Mouse (Mus musculus) layer of hippocampus, adult 18-20 months (tissue): ENCODE data around the gene Ergic2. TPM values are rescaled to one million over a fixed set of nuclear protein-coding genes. Genes with fewer than 3 reads are reported as not detected.

Experiments used
- DNase-seq, 2 experiments: peaks; one replicate each; pipeline ENCODE4 v3.0.0; 2022; ENCODE audit warnings: low spot score in 2 of 2
- long read RNA-seq: library from polyadenylated mRNA; stranded (forward); transcript quantifications from one replicate; pipeline ENCODE4 v2.0.0, GENCODE M21; 2021
- total RNA-seq, 2 experiments: library from RNA; stranded (reverse); gene quantifications; 2 replicates each; pipeline ENCODE4 v1.2.3; 2021

Ergic2 gene
- total RNA-seq: 10 to 100 TPM; 60.2 to 61.9 TPM
- long read RNA-seq, full-length matches to known transcripts: 69 of 84 reads
- long read RNA-seq, partial matches to known transcripts: 1 of 84 reads
- long read RNA-seq, other reads (novel, unspliced or antisense): 14 of 84 reads

DNA sequence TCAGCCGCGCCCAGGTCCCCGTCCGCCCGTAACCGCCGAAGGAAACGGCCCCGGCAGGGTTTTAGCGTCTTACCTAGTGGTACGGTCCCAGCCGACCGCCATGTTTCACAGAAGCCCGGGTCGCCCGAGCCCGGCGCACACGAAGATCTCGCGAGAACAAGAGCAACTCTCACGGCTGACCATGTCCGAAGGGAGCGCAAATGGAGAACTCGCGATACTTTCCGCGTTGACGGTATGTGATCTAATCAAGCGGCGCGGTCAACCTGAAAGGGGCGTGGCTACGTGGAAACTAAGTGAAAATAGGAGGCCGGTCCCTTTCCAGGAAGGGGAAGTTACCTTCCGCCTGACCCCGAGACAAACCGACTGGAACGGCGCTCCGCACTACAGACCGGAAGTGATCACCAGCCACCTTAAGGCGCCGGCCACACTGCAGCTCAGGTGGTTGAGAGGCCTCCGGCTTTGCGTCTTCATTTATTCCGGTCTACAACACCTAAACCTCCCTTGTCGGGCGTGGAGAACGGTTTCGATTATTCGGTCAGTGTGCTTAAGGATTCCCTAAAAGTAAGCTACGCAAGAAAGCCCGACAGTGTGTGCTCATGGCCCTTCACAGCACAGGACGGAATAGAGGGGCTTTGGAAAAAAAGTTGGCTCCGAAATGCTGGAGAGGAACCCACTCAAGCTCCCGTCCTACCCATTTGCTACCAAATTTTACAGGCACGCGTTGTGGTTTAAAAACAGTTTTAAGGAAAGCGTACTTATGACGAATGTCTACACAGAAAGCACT, at the start of gene Ergic2:
Gene Ergic2, minus strand, starts transcription at position 478 of the 784 bp plus-strand sequence.
- DNase-seq: peak; percentile 95 to 99

DNA sequence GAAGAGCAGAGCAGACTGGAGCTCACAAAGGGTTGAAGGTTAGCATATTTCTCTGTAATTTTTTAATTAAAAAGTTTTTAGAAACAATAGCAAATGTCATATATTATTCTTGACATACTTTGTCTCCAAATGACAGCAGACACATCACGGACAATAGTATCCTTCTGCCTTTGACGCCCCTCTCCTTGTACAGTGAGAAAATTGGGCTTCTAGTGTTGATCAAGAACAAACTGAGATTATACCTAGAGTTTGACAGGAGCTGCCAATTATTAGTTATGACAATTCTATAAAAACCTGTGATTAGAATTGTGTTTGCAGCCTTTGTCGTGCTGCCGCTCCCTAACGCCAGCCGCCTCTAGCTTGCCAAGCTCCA, 48.5 kb upstream of the Ergic2 start:
- no peak for DNase-seq

DNA sequence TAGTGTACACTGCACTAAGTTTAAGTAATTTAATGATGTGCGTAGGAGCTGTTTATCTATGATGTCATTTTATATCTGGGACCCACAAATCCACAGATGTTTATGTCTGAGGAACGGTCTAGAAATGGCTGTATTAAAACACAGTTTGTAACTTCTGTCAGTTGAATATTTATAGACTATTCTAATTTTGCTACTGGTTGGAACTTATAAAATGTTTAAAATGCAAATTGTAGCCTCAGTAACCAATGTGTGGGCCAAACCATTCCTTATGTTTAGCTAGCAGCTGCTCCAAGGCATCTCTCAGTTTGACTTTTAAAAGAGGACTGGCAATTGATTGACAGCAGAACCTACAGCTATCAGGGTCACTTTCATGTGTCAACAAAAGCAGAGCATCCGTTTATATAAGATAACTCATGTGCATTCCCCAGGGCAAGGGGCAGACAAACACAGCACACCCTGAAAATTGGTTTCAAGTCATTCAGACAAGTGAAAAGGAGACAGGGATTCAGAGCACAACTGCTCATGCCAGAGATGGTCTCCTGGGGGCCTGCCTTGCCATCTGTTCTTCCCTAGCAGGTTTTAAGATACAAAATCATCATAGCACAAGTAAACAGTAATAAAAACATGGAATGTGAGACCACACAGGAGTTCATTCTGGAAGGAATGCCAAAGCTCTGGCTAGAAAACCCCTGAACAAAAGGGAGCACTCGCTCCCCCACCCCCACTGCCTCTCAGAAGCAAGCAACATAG, 48.0 kb upstream of the Ergic2 start:
- DNase-seq: no peak

DNA sequence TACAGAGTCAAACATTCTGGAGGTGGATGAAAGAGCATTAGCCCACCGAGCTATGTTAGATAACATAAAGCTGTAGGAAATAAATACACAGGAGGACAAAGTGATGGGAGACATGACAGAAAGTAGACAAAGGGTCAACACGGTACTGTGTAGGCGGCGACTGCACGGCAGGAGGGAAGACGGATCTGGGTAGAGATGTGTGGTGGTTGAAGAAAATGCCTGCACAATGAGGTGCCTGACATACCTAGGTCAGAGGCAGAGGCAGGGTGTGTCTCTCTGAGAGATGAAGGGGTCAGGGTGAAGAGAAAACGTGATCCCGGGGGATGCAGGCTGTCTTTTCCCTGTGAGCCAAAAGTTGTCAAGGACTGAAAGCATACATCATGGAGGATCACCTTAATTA, 46.9 kb upstream of the Ergic2 start:
- no peak for DNase-seq

DNA sequence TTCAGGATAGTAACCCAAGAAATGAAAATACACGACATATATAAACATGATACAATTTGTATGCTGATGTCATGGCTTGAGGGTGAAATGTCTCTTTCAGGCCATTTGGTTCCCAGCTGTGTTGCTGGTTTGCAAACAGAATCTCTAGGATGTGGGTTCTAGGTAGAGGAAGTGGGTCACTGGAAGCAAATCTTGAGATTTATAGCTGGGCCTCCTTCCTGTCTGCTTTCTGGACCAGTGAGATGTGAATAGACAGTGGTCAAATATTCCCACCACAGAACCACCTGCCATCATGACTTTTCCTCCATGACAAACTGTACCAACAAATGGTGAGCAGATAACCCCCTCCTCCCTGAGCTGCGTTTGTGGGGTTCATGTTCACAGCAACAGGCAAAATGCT, 45.6 kb upstream of the Ergic2 start:
- no peak for DNase-seq

DNA sequence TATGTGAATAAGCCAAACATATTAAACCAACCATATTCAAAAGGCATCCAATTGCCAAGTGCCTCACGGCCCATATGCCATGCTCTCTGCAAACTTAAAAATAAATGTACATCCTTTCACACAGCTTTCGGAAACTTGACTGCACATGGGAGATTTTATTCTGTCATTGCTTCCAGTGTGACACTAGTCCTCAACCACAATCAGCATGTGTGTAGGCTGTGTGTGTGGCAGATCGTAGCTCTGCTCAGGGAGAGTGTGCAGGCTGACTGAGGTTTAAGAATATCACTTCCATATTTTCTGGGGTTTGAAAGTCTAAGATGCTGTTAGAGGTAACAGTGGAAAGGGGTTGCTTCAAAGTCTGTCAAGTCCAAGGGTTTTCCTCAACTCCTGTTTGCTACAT, 43.9 kb upstream of the Ergic2 start:
- no peak for DNase-seq

DNA sequence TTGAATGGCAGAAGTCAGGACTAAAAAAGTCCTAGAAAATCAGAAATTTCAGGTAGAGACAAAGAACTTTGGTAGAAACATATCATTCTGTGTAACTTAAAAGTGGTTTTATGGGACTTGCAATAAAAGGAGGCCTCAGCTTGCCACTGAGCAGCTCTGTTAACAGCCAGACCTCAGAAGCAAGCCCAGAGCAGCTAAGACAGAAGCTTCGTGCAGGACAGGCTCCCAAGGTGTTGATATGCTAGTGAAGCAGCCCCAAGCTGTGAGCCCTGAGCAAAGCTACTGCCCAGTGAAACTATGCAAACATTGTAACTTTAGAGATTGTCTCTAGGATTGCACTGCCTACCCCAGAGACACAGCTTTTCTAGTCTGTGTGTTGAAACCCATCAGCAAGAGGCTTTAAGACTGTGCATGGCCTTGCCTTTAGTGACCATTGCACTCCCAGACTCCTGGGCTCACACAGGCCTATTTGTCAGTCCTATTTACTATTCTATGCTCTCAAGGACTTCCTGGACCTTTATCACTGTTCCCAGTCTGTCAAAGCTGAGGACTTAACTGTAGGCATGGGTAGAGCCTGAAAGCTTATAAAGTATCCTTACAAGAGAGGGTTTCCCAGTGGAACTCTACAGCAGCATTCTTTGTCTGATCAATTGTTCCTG, 43.4 kb upstream of the Ergic2 start:
- no peak for DNase-seq

DNA sequence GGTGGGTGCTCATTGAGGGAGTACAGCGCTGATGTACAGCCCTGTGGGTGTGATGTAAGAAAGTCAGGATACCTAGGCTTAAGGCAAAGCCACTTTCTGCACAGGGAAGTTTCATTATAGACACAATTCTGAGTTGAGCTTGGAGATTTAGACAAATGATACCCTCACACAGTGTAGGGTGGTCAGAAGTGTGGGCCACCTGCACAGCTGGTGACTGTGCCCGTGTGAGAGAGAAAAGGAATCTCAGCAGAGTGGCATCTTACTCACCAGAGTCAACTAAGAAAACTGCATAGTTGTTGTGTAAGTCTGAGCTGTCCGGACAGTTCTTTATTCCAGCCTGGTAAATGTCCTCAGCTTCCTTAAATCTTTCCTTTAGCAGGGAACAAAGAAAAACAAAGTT, 37.0 kb upstream of the Ergic2 start:
- no peak for DNase-seq

DNA sequence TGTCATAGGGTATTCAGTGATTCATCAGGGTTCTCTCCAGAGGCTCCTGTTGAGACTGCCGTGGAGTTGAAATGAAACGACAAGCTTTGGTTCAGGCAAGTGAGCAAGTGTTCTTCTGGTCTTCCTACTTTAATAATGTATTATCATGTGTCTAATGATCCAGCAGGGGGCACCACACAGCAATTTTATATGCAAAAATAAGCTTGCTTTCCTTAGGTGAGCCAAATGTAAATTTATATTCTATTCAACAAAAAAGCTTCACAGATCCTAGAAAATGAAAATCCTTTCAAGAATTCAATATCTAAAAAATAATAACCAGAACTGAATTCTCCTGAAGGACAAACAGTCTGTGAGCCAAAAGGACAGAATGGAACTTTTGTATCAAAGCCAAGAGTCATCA, 36.5 kb upstream of the Ergic2 start:
- DNase-seq: peak in 1 of 2 experiments; percentile 79

DNA sequence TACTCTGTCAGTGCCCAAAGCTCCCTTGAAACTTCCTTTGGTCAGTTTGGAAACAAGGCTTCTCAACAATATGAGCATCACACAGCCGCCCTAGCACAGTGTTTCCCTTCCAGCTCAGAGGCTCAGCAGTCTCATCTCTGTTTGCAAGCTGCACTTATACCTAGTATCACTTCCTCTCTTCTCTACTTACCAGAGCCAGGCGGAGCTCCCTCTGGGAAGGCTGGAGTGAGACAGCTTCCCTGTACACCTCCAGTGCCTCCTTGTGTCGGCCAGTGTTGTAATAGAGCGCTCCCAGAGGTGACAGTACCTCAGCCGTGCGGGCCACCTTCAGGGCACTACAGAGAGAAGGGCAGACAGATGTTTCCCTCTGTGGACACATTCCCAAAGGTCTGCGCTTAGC, 34.4 kb upstream of the Ergic2 start:
- no peak for DNase-seq

DNA sequence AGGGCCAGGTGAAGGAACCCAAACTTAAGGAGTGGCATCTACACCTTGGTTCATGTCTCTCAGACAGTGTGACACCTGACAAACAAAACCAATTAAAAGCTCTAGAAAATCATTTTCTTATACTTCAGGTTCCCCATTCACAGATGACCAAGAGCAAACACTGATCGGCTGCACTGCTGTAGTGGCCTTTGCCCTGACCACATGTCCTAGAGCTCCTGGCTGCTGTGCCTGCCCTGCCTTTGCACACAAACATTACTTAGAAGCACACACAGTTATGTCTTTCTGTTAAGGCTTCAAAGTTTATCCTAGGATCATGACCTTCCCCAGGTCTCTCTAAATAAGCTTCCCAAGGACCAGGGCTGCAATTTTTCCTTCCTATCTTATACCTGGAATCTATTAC, 32.7 kb upstream of the Ergic2 start:
- DNase-seq: no peak

DNA sequence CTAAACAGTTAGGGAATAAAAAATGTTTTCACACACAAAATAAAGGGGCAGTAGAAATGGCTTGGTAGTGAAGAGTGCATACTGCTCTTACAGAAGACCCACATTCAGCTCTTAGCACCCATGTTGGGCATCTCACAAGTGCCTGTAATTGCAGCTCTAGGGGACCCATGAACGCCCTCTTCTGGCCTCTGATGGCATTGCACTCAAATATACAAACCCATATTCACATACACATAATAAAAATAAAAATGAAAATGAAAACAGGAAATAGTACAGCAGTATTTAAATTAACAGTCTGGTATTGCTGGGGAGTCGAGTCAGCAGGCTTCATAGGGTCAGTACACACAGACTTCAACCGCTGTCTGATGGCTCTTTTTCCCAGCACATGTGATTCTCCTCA, 30.1 kb upstream of the Ergic2 start:
- DNase-seq: no peak

DNA sequence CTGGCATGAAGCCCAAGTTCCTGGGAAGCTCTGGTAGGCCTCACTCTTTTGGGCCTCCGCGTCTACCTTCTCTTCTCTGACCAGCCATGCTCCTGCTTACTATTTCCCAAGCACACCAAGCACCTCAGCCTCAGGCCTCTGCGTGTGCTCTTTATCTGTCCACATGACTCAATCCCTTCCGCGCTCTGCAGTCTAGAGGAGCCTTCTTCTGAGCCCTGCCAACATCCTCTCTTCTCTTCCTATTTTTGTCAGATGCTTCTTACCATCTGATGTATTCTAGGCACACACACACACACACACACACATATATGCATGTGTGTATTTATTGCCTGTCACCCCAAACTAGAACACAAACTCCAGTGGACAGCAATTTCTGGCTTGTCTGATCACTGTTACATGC, 29.5 kb upstream of the Ergic2 start:
- no peak for DNase-seq

DNA sequence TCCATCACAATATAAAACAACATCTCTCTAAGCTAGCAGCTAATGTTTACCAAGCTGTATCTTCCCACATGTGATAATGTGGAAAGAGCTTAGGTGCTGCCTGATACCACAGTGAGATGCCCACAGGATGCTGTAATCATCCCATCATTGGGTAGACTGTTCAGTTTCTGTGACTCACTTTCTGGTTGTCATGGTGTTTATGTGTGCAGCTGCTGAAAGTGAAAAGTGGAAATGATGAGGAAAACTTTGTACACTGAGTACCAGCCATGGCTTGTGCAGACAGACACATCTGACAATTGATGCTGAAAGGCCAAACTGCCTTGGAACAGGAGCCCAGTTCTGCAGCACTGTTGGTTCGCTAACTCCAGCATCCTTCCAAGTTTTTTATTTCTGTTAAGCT, 27.1 kb upstream of the Ergic2 start:
- peak in 1 of 2 experiments; percentile 33 for DNase-seq

DNA sequence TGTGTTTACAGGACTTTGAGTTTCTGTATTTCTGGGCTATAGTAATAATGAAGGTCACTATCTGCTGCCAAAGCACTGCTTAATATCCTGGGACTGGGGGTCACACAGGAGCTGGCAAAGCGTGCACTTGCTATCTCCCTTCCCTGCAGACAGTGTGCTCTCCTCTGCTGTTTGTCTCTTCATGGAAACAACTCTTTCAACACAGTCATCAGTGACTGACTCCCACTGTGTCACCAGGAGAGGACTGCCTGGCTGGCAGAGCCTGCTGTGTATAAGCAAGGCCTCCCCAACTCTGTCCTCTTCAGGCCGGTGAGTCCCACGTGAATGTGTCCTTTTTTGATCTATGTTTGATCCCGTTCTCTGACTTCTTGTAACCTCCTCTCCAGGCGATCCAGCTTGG, 25.3 kb upstream of the Ergic2 start:
- no peak for DNase-seq

DNA sequence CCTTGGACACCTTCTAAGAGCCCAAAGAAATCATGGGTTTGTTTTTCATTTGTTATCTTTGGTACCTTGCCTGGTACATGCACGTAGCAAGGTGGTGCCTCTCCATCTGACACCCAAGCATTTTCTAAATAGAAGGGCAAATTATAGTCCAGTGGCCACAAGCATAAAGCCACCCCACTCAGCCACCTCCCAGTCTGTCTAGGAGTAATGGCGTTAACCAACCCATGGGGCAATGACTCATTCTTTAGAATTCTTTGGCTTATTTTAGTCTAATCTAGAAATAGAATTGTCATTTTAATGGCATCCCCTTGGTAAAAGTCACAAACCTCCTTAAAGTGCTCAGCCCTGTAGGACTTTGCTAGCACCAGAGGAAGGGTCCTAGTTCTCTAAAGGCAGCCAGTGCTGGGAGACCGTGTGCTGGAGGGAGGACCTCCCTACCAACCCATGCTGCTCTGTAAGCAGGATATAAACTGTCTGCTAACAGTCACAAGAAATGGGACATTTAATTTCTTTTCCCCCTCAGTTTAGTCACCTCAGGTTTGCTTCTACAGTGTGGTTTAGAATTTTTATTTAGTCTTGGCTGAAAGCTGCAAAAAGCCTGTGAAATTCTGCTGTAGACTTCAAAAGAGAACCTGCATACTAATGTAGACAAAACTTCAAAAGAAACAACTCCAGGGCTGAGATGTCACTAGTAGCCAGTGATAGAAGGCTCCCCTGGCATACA, 22.1 kb upstream of the Ergic2 start:
- no peak for DNase-seq

DNA sequence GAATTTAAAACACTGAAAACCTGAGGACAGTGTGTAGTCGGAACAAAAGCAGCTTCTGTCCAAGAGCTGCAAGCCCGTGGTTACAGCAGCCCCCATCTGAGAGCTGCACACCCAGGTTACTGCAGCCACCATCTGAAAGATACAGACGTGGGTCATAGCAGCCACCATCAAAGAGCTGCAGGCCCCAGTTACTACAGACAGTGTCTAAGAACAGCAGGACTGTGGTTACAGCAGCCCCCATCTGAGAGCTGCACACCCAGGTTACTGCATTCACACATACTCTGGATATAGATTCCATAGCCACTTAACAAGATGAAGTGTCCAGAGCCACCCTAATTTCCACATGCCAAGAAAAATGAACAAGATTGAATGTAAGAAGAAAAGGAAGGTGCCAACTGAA, 15.4 kb upstream of the Ergic2 start:
- DNase-seq: no peak

DNA sequence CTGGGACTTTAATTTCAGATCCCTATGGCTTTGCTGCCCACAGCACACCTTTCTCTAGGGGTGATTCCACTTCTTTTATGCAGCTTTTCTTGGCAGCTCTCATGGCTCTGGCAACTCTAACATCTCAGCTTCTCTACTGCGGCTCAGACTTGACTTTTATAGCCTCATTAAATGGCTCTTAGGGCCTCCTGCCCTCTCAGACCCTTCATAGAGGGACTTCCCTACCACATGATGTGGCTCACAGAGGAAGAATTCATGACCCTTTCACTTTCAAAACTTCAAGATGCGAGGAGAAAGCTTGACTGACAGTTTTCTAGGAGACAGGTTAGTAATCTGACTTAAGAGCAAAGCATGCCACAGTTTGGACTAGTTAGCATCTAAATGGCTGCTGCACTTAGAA, 10.5 kb upstream of the Ergic2 start:
- no peak for DNase-seq

DNA sequence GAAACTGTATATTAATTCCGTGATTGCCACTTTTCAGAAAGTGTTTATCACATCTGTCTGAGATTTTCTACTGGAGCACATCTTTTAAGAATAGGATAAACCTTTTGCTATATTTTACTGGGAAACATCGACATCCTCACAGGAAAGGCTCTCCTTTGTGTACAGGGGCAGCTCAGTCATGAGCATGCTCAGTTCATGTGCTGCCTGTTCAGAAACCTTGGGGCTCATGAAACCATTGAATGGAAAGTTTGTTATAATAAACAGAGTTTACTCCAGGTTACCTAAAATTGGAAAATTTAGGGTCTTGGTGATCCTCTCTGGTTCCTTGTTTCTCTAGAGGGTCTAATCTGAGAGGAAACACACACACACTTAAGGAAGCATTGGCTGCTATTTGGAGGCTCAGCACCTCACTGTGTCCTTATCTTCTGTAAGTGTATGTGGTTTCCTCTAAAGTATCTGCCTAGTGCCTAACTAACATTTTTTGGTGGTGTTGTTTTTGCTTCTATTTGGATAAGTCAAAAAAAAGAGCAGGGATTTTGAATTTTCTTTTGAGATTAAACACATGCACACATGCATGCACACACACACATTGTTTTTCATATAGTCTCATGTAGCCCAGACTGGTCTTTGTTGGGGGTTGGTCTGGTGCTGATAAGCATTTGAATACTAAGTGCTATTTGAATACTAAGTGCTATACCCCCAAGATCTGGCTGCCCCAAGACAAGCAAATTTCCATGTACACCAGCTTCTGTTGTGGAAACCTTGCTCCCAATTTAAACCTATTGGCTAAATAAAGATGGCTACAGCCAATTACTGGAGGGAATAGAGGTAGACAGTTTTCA, 6.3 kb upstream of the Ergic2 start:
- DNase-seq: no peak

DNA sequence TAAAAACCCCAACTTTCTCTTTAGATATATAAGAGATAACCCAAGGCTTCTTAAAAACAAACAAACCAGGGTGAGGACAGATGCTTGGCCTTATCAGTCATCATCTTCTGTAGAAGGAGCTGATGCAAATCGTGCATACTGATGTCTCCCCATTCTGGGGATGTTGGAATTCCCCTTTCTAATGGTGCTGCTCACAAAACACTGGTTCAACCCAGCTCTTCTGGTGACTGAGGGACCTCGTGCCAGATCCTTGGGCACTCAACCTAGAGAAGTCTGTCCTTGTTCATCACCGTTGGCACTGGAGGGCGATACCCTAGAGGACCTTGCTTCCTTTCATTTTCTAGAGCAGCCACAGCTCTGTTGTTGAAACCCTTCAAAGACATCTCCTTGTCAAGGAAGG, 4.6 kb upstream of the Ergic2 start:
- DNase-seq: no peak

DNA sequence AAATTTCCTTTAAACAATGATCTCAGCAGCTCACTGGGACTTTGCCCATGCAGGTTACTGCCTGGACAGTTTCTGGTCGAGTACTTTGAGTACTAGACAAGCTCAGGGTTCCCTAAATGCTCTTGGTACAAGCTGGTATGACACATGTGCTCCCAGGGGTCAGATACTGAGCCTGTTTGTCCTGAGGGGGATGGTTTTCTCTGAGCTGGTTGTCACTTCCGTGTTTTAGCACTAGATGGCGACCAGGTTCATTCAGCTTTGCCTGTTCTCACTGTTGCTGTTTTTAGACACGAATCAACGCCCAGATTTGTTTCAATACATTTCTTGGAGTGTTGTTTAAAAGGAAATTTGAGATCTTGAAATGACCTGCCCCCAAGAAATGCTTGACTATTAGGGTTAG, 2.6 kb upstream of the Ergic2 start:
- DNase-seq: peak; percentile 19 to 80
